Mouse (Mus musculus): ENCODE measurements around the gene Cyfip1.

- TF ChIP-seq CTCF (IDR thresholded peaks at IDR 0.05; ENCODE audit: low read depth), result no peak
- no peak for TF ChIP-seq EP300 (IDR thresholded peaks at IDR 0.05; ENCODE audit: low read depth)
These were observed 36.2 kb downstream of the Cyfip1 start for GRCm38 (mm10) chr7:55877721-55878120.

Measured in liver, embryonic 14.5 days (tissue).